Mouse (Mus musculus) telencephalon, adult 2 months (tissue): Measurements from ENCODE around the gene Ephb1.
A peak's percentile ranks its signal among the peaks of the same experiment; 100 is the strongest.

ENCODE experiments used
- DNase-seq: peaks from one replicate; pipeline ENCODE4 v3.0.0-alpha.2; 2011; ENCODE audit warnings: low read depth, low spot score

Ephb1 gene

DNA sequence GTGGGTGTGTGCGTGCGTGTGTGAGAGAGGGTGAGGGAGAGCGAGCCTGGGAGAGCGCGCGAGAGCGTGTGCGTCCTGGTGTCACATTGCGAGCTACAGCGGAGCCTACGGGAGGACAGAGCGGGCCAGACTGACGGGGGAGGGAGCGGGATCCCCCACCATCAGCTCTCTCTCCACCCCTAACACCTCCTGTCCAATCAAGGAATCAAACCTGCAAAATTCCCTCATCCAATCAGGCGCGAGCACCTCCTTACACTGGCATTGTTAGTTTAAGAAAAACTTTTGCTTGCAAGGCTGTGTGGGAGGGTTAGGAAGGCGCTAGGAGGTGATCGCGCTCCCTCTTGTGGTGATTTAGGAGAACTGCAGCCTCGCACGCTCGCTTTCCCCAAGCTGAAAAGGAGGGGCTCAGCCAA lies at the start of gene Ephb1:
Ephb1 (minus strand) TSS at position 133 of the 413 bp plus-strand sequence.
- peak; percentile 98 for DNase-seq

DNA sequence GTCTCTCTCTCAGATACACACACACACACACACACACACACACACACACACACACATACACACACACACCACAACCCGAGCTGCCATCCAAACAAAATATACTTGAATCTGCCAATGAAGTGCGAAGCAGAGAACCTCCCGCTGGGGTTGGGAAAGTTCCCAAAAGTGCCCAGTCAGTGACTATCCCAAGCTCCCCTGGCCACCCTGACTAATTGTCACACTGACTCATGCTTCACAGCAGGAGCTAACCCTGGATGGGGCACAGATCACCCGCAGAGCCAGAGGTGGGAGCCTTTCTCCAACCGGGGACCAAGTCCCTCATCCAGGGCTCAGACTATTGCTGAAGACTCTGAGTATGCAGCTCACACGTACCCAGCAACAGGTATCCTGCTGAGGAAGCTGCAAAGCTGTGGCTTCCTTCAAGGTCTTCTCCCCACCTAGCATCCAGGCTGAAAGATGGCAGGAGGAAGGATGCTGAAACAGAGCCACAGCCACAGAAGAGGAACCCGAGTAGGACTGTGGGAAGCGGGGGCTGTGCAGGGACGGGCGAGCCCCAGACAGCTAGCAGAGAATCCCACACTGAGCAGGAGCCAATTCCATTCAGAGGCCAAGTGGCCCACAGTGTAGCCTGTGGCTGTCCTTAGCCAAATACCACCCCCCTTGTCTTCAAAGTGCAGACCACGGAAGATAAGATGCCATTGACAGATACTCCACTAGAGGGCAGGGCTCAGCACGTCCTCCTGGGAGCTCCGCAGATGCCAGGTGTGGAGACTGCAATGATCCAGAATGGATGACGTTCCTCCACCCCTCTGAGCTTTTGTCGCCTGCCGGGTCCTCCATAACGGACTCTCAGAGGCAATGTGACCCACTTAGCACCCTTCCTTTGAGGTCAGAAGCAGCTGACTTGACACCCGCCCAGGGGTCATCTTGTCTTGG lies 48.9 kb upstream of the Ephb1 start:
- no peak for DNase-seq

DNA sequence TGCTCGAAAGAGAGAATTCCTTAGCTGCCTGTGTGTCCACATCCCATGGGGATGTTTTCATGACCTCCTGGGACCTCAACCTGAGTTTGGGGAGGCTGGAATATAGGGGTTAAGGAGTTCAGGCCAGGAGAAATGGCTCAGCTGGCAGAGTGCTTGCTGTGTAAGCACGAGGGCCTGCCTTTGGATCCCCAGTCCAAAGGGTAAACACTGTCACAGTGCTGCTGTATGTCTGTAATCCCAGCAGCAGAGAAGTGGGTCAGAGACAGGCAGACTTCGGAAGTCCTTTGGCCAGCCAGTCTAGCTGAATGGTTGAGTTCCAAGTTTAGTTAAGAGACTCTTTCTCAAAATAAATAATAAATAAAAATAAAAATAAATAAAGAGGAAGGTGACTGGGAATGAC lies 48.2 kb upstream of the Ephb1 start:
- DNase-seq, result no peak

DNA sequence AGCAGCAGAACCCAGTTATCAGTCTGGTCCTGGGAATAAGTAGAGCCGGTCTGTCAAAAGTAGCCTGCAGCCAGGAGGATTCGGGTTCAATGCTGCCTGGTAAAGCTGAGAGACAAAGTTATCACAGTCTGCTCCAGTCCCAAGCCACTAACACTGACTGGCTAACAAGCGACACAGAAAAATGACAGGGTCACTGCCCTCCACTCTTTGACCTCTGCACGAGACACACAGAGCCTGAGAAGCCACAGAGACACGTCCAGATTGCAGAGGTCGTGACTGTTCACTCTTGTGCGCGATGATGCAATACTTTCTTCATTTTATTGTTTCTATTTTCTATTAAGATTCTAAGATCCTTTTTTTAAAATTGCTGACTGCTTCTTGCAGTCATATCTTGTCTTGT lies 33.8 kb upstream of the Ephb1 start:
- DNase-seq, result no peak

DNA sequence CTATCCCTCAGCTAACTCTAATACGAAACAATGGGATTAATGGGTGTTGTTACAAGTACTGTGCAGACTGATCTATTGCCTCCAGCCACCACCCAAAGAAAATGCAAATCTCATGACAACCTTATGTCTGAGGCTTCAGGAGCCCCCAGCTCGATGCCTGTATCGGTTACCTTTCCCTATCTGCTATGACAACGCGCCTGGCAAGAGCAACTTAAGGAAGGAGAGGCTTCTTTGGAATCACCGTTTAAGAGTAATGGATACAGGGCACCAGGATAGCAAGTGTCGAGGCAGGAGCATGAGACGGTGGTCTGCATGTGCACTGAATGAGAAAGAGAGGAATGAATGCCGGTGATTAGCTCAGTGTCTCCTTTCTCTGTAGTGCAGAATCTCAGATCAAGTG lies 32.3 kb upstream of the Ephb1 start:
- no peak for DNase-seq

DNA sequence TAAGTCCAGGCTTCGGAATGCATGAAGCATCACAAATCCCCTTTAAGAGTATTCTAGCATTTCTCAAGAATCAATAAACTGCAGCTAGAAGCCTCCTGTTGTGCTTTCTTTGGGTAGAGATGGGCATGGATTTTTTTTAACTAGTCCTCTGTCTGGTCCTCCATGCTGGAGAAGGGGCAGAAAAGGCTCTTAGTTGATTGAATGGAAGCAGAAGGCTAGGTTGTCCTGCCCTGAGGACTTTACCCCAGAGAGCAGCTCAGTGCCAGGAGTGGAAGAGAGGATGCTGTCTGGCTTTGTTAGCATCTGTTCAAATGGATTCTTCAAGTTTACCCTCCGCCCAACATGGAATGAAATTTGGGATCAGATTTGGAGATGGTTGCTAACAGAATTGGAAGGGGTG lies 25.7 kb upstream of the Ephb1 start:
- DNase-seq, result no peak

DNA sequence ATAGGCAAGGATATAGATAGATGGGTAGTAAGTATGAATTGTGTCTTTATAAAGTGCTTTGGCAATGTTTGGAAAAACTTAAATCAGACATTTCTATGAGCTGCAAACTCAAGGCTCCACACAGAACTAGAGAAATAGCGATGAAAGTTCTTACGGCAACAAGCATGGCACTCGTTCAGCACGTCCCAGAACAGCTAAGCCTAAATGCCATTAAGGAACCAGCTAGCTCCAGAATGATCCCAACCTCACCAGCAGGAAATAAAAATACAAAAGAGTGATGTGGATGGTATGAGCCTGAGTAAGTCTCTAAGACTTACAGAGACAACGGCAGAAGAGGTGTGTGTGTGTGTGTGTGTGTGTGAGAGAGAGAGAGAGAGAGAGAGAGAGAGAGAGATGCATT lies 20.2 kb upstream of the Ephb1 start:
- no peak for DNase-seq

DNA sequence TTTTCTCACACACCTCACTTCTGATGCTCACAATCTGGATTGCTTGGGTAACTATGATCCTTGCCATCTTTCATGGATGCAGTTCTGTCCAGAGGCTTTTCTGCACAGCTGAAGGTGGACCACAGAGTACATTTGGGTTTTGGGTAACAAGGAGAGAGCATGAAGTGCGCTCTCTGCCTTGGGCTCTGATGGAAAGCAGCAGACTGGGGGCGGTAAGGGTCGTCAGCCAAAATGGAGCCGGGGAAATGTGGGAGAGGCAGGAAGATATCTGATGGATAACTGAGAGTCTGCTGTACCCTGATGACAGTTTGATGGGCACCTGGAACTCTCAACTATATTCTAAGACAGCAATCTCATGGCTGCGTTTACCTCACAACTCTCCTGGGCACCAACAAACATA lies 19.4 kb upstream of the Ephb1 start:
- no peak for DNase-seq

DNA sequence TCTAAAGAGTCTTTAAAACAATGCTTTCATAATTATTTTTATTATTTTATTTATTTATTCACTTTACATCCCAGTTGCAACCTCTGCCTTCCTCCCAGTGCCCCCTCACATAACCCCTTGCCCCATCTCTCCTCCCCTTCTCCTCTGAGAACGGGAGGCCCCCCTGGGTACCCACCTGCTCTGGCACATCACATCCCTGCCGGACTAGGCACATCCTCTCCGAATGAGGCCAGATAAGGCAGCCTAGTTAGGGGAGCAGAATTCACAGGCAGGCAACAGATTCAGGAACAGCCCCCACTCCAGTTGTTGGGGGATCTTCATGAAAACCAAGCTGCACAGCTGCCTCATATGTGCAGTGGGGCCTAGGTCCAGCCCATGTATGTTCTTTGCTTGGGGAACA lies 17.4 kb upstream of the Ephb1 start:
- no peak for DNase-seq

DNA sequence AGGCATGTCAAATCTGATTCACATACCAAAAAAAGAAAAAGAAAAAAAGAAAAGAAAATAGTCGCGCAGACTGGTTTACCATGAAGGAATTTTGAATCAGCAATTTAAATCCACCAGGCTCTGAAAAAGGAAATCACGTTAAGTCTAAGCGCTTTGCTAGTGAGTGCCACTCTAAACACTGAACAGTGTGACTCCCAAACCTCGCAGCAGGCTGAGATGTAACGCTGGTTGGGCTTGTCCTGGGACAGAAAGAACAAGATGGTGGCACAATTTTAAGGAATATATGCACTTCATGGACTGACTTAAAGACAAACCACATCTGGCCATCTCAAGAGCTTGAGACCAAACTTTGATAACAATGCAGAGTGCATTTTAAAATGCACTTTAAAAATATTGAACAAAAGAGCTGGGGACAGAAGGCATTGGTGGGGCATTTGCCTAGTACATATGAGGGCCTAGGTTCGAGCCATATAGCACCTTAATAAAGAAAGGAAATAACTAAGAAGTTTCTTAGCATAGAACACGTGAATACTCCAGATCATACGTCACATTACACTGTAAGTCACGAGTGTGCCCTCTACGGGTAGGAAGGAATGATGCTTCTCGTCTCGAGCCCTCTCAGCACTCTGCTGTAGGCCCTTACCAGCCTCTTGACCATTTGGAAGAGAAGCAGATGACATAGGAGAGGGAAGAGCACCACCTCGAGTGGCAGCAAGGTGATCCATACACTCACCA lies 16.7 kb upstream of the Ephb1 start:
- no peak for DNase-seq

DNA sequence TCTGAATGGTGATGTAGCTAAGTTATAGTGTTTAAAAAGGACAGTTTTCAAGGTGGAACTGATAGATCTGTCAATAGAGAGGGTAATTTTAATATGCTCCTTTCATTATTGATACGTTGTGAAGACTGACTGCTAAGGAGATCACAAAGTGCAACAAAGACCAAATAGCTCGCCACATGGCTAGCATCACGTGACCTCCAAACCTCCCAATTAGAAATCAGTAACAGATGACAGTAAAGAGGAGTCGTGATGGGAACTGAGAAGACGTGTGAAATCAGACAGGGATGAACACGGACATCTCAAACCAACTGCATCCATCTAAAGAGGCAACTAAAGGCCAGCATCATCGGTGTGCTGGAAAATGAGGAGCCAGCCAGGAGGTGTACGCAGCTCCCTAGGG lies 15.6 kb upstream of the Ephb1 start:
- DNase-seq, result no peak

DNA sequence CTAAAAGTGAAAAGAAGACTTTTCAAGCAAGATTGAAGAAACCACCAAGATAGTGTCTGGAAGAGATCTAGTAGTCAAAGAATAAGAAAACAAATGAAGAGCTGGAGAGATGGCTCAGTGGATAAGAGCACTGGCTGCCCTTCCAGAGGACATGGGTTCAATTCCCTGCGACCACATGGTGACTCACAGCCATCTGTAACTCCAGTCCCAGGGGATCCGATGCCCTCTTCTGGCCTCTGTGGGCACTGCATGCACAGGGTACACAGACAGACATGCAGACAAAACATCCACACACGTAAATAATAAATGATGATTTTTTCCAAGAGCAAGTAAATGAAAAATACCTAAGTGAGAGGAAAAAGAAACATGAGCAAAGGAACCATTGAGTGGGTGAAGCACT lies 14.6 kb upstream of the Ephb1 start:
- DNase-seq, result no peak

DNA sequence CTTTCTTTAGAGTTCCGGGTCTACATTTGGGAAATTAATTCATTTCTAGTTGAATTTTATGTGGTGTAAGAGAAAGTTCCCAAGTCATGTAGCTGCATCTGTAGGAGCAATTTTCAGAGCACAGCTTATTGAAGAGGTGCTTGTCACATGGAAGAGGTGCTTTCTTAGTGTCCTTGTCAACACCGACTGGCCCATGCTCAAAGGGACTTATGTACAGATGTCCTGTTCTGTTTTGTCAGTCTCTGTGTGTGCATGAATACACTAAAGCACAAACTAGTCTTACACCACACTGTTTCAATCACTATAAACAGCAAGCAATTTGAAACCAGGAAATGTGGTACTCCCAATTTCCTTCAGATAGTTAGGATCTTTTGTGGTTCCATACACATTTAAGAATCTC lies 13.3 kb upstream of the Ephb1 start:
- no peak for DNase-seq

DNA sequence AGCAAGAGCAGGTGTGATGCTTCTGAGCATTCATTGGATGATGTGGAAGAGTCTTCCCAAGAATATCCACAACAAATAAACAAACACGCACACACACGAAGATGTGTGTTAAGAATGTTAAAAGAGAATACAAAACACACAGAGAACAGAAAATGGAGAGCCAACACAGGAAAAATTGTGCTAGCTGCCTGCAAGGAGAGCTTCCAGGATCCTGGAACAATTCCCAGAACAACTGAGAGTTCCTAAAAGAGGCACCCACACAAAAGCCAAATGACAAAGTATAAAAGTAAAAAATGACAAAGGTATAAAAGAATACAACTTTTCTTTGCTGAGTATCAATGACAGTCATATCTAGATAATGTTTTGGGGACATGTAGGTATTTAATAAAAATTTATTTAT lies 11.0 kb upstream of the Ephb1 start:
- DNase-seq, result peak; percentile 60

DNA sequence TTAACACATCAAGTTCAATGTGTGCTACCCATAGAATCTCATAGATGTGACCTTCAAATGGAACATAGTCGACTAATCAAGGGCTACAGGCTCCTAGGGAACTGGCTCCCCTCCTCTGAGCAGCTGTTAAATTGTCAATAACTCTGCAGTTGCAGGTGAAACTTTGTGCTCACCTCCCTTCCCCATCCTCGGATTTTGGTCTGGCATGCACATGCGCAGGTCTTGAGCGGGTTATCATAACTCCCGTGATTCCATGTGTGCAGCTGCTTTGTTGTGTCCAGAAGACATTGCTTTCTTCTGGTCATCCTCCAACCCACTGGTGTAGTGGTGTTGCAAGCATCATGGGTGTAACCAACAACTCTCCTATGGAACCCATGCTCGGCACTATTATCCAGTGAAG lies 4.8 kb upstream of the Ephb1 start:
- no peak for DNase-seq

DNA sequence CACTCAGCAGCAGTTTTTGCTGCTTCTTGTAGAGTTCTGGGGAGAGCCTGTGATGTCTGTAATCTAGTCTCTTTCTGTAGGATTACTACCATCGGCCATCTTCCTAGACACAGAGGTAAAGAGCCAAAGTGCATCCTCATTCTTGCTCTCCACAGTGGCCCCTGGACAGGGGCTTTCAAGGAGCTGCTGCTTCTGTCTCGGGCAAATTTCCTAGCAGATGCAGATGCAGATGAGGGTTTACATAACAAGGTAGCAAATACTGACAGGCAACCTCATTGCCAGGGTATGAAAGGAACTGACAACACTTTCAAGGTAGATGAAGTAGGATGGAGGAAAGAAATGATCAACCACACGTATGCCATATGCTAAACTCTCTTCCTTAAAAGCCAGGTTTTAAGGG lies 4.2 kb upstream of the Ephb1 start:
- no peak for DNase-seq

DNA sequence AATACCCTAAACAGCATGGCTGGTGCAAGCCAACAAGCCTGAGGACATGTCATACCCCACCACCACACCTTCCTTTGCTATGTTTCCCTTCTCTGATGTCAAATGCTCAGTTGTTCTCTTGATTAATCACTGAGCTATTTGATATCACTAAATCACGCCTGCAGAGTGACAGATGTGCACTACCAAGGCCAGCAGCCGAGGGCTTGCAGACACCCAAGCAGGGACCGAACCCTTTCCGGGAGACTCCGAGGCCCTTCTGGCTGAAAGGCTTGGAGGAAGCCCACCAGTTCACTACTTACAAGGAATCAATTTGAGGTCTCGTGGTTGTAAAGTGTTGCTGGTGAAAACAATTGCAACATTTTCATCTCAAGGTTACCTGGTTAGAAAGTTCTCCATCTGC lies 3.5 kb upstream of the Ephb1 start:
- DNase-seq, result no peak

DNA sequence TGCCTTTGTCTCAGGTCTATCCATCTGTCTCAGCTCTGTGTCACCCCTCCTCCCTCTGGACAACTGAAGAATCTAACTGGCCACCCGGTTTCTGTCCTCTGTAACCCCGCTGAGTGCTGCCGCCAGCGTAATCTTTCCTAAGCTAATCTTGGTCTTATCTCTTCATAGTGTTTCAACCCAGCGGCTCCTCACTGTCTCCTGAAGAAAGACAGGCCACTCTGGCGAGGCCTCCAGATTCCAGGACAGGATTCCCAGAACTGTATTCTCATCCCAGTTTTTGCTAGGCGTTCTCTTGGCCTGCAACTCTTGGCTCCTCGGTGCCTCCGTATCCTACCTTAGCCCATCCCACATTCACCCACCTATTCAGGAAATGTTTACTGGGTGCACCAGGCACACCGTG lies 2.0 kb upstream of the Ephb1 start:
- DNase-seq, result no peak

DNA sequence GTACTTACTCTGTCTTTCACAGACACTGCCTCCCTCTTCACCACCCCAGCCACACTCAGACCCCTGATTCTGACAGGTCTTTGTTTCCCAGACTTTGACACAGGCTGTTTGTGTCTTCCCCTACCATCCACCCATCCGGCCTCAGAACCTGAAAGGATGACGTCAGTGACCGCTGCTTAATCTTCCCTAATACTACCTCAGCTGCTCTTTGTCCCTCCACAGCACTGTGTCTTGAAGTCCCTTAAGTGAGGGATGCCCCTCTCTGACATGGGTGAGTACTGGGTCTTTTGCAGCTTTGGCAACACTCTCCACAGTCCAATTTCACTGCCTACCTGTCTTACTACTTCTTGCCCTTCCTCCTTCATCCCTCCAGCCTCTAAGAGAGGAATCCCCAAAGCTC lies 1.2 kb upstream of the Ephb1 start:
- DNase-seq, result no peak

DNA sequence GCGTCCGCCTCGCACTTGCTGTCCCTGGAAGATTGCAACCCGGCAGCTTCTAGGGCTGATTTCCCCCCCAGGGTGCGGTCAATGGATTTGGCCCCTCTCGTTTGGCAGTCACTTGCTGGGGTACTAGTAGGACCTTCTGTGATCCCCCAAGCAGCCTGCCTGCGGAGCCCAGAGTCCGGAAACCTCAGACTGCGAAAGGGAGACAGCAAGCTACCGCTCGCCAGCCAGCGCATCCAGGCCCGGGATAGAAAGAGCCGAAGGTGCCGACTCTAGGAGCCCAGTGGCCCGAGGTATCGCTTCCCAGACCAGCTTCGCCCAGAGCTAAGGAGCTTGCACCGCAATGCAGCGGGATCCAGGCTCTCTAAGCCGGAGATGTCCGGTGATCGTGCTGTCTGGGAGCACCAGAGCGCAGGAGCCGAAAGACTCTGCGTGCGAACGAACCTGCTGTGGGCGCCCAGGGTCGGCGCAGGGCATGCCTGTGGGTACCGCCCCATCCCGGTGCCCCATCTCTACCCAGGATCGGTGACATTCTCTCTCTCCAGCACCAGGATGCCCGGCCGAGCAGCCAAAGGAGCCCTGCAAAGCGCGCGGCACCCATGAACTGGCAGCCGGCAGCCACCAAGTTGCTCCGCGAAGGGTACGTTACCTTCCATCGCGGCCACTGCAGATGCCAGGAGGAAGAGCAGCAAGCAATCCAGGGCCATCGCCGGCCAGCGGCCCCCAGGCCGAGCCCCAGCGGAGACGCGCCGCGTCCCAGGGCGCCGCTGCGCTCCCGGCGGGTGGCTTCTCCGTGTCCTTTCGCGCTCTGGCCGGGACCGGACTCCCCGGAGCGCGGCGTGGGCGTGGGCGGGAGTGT lies 629 bp downstream of the Ephb1 start:
- DNase-seq, result peak; percentile 11

DNA sequence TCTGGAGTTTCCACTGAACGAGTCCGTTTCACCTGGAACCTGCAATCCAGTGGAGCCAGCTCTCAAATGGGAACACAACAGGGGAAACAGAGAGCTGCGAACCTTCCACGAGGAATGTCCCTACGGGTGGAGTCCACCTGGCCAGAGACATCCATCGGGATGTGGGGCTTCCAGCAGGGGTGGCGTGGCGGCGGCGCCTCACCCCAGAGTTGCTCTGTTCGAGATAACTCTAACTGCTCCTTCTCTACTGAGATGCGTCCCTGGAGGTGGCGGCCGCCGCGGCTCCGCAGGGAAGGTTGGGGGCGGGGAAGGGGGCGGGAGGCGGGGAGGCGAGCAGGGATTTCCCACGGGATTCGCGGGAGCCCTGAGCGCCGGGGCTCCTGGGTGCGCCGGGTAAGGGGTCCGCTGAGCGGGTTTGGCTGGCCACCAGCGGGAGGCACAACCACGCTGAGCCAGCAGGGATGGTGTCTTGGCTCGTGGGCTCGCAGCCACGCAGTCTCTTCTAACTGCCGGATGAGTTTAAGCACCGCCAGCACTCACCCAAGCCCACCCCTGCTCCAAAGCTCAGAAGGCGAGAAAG lies 1.3 kb downstream of the Ephb1 start:
- DNase-seq, result peak; percentile 6
